Mouse (Mus musculus) hindlimb bud, embryonic 11.5 days (tissue): ENCODE results near the gene Srsf4.

Experiments used
- DNase-seq: peaks from one replicate; pipeline ENCODE4 v3.0.0-alpha.2; 2012; ENCODE audit warnings: low read depth, low spot score; ENCODE audit errors: extremely low spot score

Gene Srsf4

GRCm38 (mm10) chr4:131914046-131914643 is 40.7 kb downstream of the Srsf4 start:
- DNase-seq: no peak

DNA sequence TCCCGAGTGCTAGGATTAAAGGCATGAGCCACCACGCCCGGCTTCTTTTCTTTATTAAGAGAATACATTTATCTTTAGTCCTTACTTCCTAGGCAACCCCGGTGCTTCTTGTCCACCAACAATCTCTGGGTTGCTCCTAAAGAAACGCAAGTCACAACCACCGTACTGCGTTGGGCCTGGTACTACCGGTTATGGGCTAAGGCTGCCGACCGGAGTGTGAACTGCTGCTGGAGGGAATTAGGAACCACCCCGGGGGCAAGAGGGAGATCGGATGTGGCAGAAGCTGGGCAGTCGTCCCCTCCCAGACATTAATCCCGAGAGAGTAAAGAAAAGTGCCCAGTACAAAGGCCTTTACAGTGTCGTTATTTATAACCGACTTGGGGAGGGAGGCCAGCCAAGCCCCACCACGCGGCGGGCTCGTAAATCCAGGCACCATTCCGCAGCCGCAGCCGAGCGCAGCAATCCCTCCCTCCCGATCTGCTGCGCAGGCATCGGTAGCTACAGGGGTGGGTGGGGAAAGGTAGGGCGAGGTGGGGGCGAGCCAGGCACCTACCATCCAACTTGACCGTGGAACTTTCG is 41.6 kb downstream of the Srsf4 start:
- no peak for DNase-seq

DNA sequence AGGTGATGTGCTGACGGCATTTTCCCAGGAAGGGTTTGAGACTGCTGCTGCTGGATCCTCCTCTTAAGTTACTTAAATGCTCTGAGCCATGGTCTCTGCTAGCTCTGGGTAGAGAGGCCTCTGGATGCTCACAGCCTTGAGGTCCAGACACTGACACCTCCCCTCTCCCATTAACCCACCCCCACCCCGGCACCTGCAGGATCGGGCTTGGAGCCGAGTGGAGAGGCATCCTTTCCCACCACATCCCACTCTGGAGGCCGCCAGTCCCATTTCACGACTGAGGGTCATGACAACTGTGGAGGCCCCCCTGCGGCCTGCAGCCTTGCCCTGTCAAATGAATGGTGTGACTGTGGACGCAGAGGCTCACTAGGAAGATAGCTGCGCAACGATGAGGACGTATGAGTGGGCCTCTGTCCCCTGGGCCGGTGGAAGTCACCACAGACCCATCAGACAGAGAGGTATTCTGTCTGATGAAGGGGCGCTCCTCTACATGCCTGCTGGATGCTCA is 42.5 kb downstream of the Srsf4 start:
- DNase-seq: no peak

- DNase-seq: no peak
Observed at GRCm38 (mm10) chr4:131916425-131916824, 43.0 kb downstream of the Srsf4 start.

- no peak for DNase-seq
Observed at GRCm38 (mm10) chr4:131917010-131917555, 43.7 kb downstream of the Srsf4 start.

- DNase-seq: no peak
Observed at GRCm38 (mm10) chr4:131918026-131918533, 44.7 kb downstream of the Srsf4 start.

GRCm38 (mm10) chr4:131918711-131919500 is 45.5 kb downstream of the Srsf4 start:
- no peak for DNase-seq

- DNase-seq: no peak
Observed at GRCm38 (mm10) chr4:131919506-131920140, 46.2 kb downstream of the Srsf4 start.

DNA sequence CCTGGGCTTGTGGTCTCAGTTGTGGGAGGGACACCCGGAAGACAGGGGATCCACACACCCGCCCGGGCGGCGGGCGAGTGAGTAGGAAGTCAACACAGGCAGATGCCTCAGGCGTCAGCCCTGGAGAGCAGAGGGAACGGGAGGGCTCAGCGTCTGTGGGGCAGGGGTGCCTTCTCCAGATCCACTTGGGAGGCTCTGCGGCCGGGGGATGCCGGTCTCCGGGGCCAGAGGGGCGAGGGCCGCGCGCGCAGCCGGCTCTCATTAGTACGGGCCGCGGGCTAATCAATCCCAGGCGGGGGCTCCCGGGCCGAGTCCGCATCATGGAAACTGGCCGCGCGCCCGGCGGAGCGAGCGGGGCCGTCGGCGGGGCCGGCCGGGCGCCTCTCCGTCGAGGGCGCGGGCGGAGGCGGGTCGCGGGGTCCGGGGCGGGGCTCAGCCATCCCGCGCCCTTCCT is 46.8 kb downstream of the Srsf4 start:
- no peak for DNase-seq

GRCm38 (mm10) chr4:131920595-131921351 is 47.4 kb downstream of the Srsf4 start:
- DNase-seq: no peak

DNA sequence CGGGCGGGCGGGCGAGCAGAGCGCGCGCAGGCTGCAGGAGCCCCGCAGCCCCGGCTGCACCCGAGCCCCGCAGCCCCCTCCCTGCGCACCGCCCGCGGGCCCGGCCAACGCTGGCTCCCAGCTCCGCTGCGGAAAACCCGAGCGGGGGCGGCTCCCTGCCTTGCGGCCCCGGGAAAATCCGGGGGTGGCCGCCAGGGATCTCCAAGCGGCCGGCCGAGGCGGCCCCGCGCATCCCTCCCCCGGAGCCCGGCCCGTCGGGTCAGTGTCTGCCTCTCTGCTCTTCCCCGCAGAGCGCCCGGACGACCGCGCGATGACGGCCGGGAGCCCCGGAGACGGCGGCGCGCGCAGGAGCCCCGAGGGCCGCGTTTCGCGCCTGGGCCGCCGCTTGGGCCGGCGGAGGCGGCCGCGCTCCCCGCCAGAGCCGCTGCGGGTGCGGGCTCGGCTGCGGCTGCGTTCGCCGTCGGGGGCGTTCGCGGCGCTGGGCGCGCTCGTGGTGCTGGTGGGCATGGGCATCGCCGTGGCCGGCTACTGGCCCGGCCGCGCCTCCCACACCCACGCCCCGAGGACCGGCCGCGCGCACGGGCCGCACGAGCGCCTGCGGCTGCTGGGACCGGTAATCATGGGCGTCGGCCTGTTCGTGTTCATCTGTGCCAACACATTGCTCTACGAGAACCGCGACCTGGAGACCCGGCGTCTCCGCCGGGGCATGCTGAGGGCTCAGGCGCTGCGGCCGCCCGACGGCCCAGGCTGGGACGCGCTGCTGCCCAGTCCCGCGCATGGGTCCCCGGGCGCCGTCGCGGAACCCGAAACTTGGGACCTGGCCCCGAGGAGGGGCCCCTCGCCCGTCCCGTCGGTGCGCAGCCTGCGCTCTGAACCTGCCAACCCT is 48.3 kb downstream of the Srsf4 start, which contains the start of gene Tmem200b:
Tmem200b (plus strand) TSS at position 311 of the 886 bp plus-strand sequence.
- DNase-seq: no peak

DNA sequence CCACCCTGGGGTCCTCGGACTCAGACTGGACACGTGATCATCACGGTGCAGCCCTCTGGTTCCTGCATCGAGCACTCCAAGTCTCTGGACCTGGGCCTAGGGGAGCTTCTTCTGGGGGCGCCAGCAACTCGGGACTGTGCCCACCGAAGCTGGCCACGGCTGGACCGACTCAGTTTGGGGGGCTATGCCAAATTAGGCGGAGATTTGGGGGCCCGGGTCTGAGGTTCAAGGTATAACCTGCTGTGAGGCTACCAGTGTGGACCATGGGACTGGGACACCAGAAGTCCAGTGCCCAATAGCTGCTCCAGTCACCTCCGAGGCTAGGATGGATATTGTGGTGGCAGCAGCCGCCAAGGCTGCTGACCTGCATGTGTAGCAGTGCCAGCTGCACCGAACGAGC is 49.0 kb downstream of the Srsf4 start:
- no peak for DNase-seq

DNA sequence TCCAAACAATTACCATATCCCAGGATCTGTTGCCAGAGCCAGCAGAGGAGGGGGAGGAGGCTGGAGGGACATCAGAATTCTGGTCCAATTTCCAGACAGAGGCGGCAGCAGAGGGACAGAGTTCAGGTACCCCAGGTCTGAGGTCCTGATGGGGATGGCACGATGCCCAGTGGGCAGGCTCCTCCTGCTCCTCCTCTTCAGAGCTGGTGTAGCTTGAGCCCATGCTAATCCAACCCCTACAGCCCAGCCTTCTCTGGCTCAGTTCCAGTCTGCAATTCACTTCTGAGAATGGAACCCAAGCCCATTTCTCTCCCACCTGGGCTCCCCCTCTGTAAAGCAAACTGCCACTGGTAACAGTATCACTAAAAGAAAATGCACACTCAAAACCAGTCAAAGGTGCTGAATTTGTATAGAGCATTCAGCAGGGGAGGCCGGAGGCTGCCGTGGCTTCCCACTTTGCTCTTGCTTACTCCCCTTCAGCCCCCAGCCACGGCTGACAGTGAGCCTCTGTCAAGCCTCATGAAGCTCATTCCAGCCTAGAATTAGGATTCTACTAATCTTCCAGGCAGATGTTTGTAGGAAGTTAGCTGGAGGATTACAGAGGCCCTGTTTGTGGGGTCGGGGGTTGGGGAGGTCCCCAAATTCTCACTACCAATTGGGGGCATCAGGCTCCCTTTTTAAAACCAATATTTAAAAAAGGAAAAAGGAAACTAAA is 50.8 kb downstream of the Srsf4 start:
- DNase-seq: no peak

DNA sequence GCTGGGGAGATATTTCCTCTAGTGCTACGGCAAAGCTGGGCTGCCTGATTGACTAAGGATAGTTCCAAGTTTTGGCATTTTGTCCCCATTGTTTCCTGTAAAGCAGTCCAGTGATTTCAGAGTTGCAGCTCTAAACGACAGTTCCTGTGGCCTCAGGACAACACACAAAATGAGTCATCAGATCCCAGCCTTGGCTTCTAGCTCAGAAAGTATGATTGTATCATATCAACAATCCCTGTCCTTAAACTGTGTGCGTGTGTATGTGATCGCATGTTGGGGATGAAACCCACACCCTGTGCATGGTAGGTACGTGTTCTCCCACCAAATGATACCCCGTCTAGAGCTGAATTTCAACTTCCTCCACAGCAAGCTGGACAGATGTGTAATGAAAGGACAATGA is 55.7 kb downstream of the Srsf4 start:
- DNase-seq: no peak

- no peak for DNase-seq
Observed at GRCm38 (mm10) chr4:131939459-131939858, 66.0 kb downstream of the Srsf4 start.

GRCm38 (mm10) chr4:131940846-131941245 is 67.4 kb downstream of the Srsf4 start:
- no peak for DNase-seq

GRCm38 (mm10) chr4:131947848-131948247 is 74.4 kb downstream of the Srsf4 start:
- DNase-seq: no peak

DNA sequence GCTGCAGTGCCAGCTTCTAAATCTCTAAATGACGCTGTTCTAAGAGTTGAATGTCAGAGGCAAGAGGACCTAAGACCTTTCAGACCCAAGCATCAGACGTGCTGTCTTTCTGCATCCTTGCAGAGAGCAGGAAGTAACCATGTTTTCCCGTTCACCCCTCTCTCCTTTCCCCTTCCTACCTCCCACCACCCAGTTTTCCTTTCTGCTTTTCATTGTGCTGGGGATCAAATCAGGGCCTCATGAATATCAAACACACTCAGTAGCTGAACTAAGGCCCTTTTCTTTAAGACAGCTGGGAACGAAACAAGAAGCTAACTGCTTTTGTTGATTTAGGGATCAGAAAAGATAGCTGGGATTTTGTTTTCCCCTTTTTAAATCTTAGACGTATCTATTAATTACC is 76.5 kb downstream of the Srsf4 start:
- no peak for DNase-seq

GRCm38 (mm10) chr4:131950657-131951056 is 77.2 kb downstream of the Srsf4 start:
- DNase-seq: no peak
